Mouse (Mus musculus): Measurements from ENCODE around the gene Gper1. TPM values are rescaled to one million over a fixed set of nuclear protein-coding genes. Genes with fewer than 3 reads are reported as not detected.

Gene Gper1
- polyA plus RNA-seq, 1 experiment from 2014 or later = 5.7 TPM

DNA sequence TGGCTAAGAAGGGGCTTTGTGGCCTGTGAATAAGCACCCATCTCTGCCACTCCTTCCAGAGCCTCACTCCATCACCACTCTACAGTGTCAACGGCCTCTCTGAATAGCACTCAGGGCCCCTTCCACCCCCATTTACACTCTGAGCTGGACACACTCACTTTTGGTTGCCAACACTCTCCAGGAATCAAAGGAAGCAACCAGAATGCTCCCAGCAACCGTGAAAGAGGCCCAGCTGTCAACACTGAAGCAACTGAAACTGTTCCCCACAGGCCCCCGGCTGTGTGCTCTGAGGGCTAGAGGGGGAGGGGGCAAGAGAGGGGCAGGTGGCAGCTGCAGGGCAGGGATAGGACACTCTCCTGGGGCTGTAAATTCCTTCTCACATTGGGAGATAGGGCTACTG lies 4.3 kb upstream of the Gper1 start:
- no peaks in the 10 kb centered on the region for H3K27me3 ChIP-seq
- no peak overlapping the region for H3K4me2 ChIP-seq
- 18% methylated on average over 3 of the region's 3 CpGs for WGBS
- no peak overlapping the region for H3K27ac ChIP-seq
- no peaks in the 10 kb centered on the region for H3K9me3 ChIP-seq
- no peak overlapping the region for H3K9ac ChIP-seq
- H3K4me1 ChIP-seq = peaks cover 29% of the 10 kb centered on the region
- no peak overlapping the region for H3K4me3 ChIP-seq
- H3K36me3 ChIP-seq = peaks cover 11% of the 10 kb centered on the region
- no peak for ATAC-seq (ENCODE audit: insufficient number of reproducible peaks, low FRiP score, low TSS enrichment, low read depth)

DNA sequence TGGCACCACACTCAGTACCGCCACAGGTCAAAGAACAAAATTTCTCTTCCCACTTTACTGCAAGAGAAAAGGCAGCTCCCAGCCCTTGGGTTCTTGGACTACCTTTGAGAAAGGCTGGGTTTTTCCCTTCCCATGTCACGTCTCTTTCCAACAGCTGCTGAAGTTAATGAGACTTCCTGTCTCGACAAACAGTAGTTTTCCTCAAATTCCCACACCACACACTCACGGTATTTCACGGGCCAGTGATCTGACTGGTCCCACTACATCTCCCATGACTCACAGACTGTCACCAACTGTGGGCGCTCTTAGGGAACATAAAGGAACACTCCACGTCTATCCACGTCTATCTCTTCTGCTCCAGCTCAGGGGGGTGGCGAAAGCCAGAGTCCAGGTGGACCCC lies 2.2 kb downstream of the Gper1 start:
- Histone ChIP-seq H3K27me3 (no peaks in the 10 kb centered on the region), H3K27ac (no peak overlapping the region), H3K4me2 (no peak overlapping the region), H3K9ac (no peak overlapping the region), H3K4me3 (no peak overlapping the region), H3K9me3 (no peaks in the 10 kb centered on the region), H3K4me1 (peaks cover 56% of the 10 kb centered on the region), H3K36me3 (peaks cover 8% of the 10 kb centered on the region)
- no peak for ATAC-seq (ENCODE audit: insufficient number of reproducible peaks, low FRiP score, low TSS enrichment, low read depth)
- 48% methylated on average over 9 of the region's 9 CpGs for WGBS

DNA sequence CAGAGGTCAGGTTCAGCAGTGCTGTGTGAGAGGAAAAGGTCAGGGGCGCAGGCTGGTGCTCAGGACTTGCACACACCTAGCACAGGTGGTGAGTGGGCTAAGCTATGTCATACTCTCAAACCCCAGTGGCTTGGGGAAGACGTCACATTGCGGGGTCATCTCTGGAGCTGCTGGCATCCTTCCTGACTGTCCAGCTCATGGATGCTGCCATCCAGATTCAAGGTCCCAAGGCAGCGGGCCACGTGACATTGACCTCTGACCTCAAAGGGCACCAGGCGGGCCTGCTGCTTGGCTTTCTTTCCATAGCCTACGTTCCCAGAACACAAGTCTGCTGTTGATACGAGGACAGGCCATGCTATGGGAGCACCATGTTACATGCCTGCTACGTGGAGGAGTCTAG lies 4.0 kb downstream of the Gper1 start:
- H3K27ac ChIP-seq = no peak overlapping the region
- no peak overlapping the region for H3K4me2 ChIP-seq
- no peaks in the 10 kb centered on the region for H3K9me3 ChIP-seq
- H3K4me1 ChIP-seq = peaks cover 63% of the 10 kb centered on the region
- peaks cover 8% of the 10 kb centered on the region for H3K36me3 ChIP-seq
- H3K9ac ChIP-seq = no peak overlapping the region
- no peak overlapping the region for H3K4me3 ChIP-seq
- no peak for ATAC-seq (ENCODE audit: insufficient number of reproducible peaks, low FRiP score, low TSS enrichment, low read depth)
- WGBS = 84% methylated on average over 9 of the region's 9 CpGs
- H3K27me3 ChIP-seq = no peaks in the 10 kb centered on the region

DNA sequence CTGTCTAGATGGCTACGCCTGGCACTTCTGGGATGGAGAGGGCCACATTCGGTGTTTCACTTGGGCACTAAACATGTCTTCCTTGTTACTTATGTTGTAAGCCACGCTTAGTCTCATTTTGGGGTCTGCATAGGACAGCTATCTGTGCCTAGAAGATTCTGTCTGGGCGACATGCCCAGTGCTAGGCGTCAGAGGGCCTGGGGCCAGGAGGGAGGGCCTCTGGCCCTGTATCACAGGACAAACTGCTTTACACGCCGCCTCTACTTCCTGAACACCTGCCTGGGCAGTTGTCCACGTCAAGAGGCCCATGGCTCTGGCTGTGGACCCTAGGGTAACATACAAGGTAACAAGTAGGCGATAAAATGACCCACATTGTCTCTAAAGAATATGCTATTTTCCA lies 5.0 kb downstream of the Gper1 start:
- Histone ChIP-seq H3K9ac (no peak overlapping the region), H3K27ac (no peak overlapping the region)
- WGBS = 65% methylated on average over 9 of the region's 9 CpGs

DNA sequence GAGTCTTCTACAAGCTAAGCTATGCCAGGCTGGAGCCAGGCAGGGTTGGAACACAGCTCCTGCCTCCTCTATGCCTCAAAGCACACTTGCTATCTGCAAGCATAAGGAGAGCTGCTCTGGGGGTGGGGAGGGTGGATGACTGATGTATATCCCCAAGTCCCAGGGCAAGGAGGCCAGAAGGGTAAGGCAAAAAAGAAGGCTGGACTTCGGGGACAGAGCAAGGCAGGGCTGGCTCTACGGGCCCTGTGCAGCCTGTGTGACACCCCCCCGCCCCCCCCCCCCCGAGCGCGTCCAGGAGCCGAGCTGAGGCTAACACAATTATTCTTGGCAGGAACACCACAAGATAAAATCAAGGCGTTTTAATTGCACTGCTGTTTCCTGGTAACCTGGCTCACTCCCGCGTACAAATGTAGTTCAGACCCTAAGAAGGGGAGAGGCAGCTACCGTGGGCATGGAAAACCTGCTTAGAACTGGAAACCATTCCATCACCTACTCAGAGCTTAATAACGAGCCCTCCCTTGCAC lies 6.9 kb downstream of the Gper1 start:
- Histone ChIP-seq H3K4me1 (peaks cover 49% of the 10 kb centered on the region), H3K36me3 (peaks cover 8% of the 10 kb centered on the region)

More for the DNA sequence above, 5.0 kb downstream of the Gper1 start:
- no peaks in the 10 kb centered on the region for H3K27me3 ChIP-seq
- H3K4me1 ChIP-seq = peaks cover 53% of the 10 kb centered on the region
- ATAC-seq (ENCODE audit: insufficient number of reproducible peaks, low FRiP score, low TSS enrichment, low read depth) = no peak
- no peak overlapping the region for H3K4me2 ChIP-seq
- H3K9me3 ChIP-seq = no peaks in the 10 kb centered on the region
- H3K36me3 ChIP-seq = peaks cover 8% of the 10 kb centered on the region
- no peak overlapping the region for H3K4me3 ChIP-seq

DNA sequence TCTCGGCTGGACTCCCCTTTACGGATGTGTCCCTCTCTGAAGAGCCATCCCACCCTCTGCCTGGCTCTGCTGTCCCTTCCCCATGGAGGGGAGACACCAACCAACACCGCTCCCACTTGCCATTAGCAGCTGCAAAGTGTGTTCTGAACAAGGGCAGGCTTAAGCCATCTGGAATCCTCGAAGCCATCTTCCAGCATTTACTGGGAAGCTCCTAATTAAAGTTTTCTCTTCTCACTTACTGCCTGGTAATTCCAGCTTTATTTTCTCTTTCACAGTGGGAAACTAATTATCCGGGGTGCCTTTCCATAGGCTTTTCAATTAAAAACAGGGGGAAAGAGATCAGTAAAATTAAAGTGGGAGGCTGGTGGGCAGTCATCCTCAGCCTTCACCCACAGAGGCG lies 9.4 kb downstream of the Gper1 start:
- H3K4me3 ChIP-seq = no peak overlapping the region
- no peaks in the 10 kb centered on the region for H3K36me3 ChIP-seq
- WGBS = 56% methylated on average over 6 of the region's 6 CpGs

More for the DNA sequence above, 6.9 kb downstream of the Gper1 start:
- H3K27me3 ChIP-seq = no peaks in the 10 kb centered on the region
- H3K9me3 ChIP-seq = no peaks in the 10 kb centered on the region
- H3K4me3 ChIP-seq = no peak overlapping the region
- no peak for ATAC-seq (ENCODE audit: insufficient number of reproducible peaks, low FRiP score, low TSS enrichment, low read depth)
- H3K27ac ChIP-seq = no peak overlapping the region
- WGBS = 22% methylated on average over 12 of the region's 12 CpGs
- no peak overlapping the region for H3K9ac ChIP-seq
- no peak overlapping the region for H3K4me2 ChIP-seq

DNA sequence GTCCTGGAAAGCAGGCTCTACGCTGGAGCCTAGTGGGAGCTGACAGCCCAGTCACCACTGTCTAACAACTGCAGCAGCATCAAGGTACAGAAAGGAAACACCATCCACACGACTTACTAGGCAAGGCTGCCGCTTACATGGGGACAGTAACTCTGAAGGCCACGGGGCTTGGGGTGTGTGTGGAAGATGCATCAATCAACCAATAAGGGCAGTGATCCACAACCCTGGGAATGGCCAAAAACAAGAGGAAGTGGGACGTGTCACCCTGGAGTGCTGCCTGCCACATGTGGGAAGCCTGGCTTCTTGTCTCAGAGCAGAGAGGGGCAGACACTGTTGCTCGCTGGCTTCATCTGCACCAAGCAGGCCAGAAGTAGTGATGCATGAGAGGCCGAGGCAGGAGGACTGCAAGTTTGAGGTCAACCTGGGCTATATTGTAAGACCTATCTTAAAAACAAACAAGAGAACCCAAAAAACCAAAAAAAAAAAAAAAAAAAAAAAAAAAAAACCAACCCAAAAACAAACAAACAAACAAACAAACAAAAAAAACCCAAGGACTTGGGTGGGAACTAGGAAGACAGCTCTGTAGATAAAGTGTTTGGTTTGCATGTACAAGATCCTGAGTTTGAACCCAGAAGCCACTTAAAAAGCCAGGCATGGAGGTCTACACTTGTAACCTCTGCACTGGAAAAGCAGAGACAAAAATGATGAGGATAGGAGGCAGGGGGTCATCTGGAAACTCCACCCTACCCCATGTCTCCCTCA lies 10.0 kb downstream of the Gper1 start:
- no peak for ATAC-seq (ENCODE audit: insufficient number of reproducible peaks, low FRiP score, low TSS enrichment, low read depth)
- no peak overlapping the region for H3K4me3 ChIP-seq
- WGBS = 61% methylated on average over 7 of the region's 7 CpGs
- H3K27ac ChIP-seq = no peak overlapping the region
- no peaks in the 10 kb centered on the region for H3K36me3 ChIP-seq
- peaks cover 48% of the 10 kb centered on the region for H3K4me1 ChIP-seq
- no peak overlapping the region for H3K9ac ChIP-seq
- no peaks in the 10 kb centered on the region for H3K9me3 ChIP-seq
- no peak overlapping the region for H3K4me2 ChIP-seq
- H3K27me3 ChIP-seq = no peaks in the 10 kb centered on the region

More for the DNA sequence above, 9.4 kb downstream of the Gper1 start:
- Histone ChIP-seq H3K9me3 (no peaks in the 10 kb centered on the region), H3K4me1 (peaks cover 50% of the 10 kb centered on the region), H3K27me3 (no peaks in the 10 kb centered on the region), H3K9ac (no peak overlapping the region), H3K4me2 (no peak overlapping the region), H3K27ac (no peak overlapping the region)
- ATAC-seq (ENCODE audit: insufficient number of reproducible peaks, low FRiP score, low TSS enrichment, low read depth) = no peak

DNA sequence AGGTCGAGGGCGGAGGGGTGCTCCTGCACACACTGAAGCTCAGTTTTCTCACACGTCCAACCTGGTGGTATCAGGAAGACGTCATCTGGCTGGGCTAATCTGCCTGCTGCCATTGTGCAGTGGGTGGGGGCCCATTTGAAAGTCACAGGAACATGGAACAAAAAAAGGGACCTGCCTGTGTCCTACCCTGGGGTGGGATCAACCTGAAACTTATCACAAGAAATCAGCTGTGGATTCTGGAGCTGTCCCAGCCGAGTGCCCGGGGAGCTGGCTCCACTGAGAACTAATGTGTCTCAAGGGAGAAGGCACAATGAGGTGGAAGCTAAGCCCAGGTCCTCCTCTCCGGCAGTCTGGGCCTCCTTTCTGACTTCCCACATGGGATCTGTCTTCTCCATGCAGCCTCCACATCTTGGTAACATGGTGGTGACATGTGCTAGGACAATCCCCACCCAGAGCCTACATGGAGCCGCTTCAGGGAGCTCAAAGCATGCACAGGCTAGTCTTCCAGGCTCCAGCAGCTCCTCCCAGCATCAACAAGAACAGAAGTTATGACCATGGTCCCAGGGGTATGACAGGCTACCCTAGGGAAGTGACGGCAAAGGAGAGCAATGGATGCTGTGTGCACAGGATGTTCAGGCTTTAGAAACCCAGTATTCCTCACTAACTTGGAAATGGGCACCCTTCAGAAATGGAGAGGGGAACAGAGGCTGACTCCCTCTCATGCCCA lies 11.1 kb downstream of the Gper1 start:
- 68% methylated on average over 9 of the region's 9 CpGs for WGBS
- Histone ChIP-seq H3K27ac (0 out of 2 replicates have a peak overlapping the region, but pooled peaks have one; percentile 59), H3K9me3 (no peaks in the 10 kb centered on the region), H3K4me1 (peaks cover 43% of the 10 kb centered on the region), H3K9ac (no peak overlapping the region), H3K36me3 (no peaks in the 10 kb centered on the region), H3K27me3 (no peaks in the 10 kb centered on the region), H3K4me3 (no peak overlapping the region), H3K4me2 (no peak overlapping the region)
- no peak for ATAC-seq (ENCODE audit: insufficient number of reproducible peaks, low FRiP score, low TSS enrichment, low read depth)

DNA sequence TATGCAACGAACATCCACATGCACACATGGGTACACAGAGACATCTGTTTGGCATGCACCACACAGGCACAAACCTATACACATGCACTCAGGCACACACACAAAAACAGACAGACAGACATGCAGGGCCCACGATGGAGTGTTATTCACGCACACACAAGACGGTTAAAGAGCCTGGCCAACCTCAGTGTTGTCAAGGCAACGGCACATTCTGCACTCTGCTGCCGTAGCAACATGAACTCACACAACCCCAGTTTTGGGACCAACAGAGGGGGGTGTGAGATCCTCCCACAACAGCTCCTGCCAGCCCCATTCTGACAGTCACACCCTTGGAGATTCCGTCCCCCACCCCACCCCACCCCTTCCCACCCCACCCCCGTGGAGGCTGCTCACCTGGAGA lies 12.0 kb downstream of the Gper1 start:
- Histone ChIP-seq H3K27ac (peak overlapping the region; percentile 59; the same call in 1 of the 2 replicates), H3K27me3 (no peaks in the 10 kb centered on the region), H3K4me3 (no peak overlapping the region), H3K4me2 (no peak overlapping the region), H3K9me3 (no peaks in the 10 kb centered on the region), H3K4me1 (peaks cover 34% of the 10 kb centered on the region), H3K36me3 (no peaks in the 10 kb centered on the region), H3K9ac (no peak overlapping the region)
- 47% methylated on average over 8 of the region's 8 CpGs for whole genome bisulfite sequencing
- no peak for ATAC-seq (ENCODE audit: insufficient number of reproducible peaks, low FRiP score, low TSS enrichment, low read depth)

DNA sequence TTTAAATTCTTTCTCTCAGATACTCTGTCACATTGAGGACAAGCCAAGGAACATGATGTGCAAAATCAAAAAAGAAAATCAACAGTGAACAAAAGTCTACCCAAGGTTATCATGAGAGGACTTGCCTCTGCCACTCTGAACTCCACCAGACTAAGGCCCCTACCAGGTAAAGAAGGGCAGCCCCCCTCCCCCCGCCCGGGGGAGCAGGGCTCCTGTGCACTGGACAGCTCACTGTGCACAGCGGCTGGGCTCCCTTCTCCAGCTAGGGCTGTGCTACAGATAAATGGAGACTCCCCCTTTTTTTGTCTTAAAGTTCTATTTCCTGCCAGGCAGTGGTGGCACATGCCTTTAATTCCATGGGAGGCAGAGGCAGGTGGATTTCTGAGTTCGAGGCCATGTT lies 14.8 kb downstream of the Gper1 start:
- Histone ChIP-seq H3K4me3 (no peak overlapping the region), H3K27me3 (no peaks in the 10 kb centered on the region), H3K9me3 (no peaks in the 10 kb centered on the region), H3K27ac (no peak overlapping the region), H3K36me3 (no peaks in the 10 kb centered on the region), H3K9ac (no peak overlapping the region), H3K4me2 (no peak overlapping the region), H3K4me1 (peaks cover 27% of the 10 kb centered on the region)
- no peak for ATAC-seq (ENCODE audit: insufficient number of reproducible peaks, low FRiP score, low TSS enrichment, low read depth)
- 93% methylated on average over 4 of the region's 4 CpGs for WGBS

DNA sequence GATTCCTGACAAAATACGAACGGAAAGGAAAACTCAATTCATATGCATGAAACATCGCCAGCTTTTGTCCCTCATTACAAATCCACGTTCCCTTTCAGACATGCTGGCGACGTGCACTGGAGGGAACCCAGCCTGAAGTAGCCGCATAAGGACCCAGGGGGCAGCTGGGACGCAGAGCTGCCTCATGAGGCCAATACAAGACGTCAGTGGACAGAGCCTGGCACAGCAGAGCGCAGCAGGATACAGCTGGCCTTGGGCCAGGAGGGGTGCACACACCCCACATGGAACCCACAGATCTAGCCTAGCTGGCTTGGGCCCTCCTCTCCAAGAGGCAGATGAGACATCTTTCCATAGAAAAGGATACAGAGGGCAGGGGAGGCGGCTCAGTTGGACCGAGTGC lies 15.5 kb downstream of the Gper1 start:
- ATAC-seq (ENCODE audit: insufficient number of reproducible peaks, low FRiP score, low TSS enrichment, low read depth) = no peak

DNA sequence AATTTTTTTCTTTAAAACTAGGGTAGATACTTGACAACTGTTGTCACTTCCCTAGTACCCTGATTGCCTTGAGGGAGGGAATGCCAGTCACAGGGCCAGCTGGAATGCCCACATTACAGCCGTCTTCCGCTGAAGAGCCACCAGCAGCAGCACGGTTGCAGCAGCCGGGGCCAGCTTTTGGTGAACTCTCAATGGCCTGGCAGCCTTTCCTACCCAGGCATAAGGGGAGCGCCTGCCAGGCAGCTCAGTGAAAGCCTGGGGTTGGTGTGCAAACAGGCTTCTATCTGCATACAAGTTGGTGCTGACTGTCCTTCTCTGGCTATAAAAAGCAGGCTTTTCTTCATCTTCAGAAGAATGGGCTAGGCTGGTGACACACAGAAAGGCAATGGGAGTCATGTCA lies 17.5 kb downstream of the Gper1 start:
- Histone ChIP-seq H3K36me3 (no peaks in the 10 kb centered on the region), H3K27ac (no peak overlapping the region), H3K9ac (no peak overlapping the region), H3K4me1 (peaks cover 12% of the 10 kb centered on the region; the same call in 1 of the 2 replicates), H3K9me3 (no peaks in the 10 kb centered on the region), H3K27me3 (no peaks in the 10 kb centered on the region), H3K4me2 (no peak overlapping the region), H3K4me3 (no peak overlapping the region)
- WGBS = 82% methylated on average over 5 of the region's 5 CpGs
- ATAC-seq (ENCODE audit: insufficient number of reproducible peaks, low FRiP score, low TSS enrichment, low read depth) = no peak

More for the DNA sequence above, 15.5 kb downstream of the Gper1 start:
- no peak overlapping the region for H3K4me2 ChIP-seq
- H3K27ac ChIP-seq = no peak overlapping the region
- no peaks in the 10 kb centered on the region for H3K9me3 ChIP-seq
- no peak overlapping the region for H3K4me3 ChIP-seq
- whole genome bisulfite sequencing = 84% methylated on average over 12 of the region's 12 CpGs
- no peak overlapping the region for H3K9ac ChIP-seq
- no peaks in the 10 kb centered on the region for H3K27me3 ChIP-seq
- no peaks in the 10 kb centered on the region for H3K36me3 ChIP-seq
- H3K4me1 ChIP-seq = peaks cover 29% of the 10 kb centered on the region

Data from limb, embryonic 15.5 days (tissue).